Mouse (Mus musculus) liver, embryonic 14.5 days (tissue): ENCODE results near the gene Mip. TPM values are rescaled to one million over a fixed set of nuclear protein-coding genes. Genes with fewer than 3 reads are reported as not detected.
"Not testable (repeated sequence)": the region's sequence is repeated elsewhere in the genome, so short reads cannot be mapped to it uniquely, and the experiment has no call there.

Experiments
- ATAC-seq: fragments of 200-750 bp; cut with Nextera tagmentation; 2 replicates; pipeline ENCODE4 v1.8.0; 2017; ENCODE audit warnings: moderate number of reproducible peaks, mild to moderate bottlenecking, moderate library complexity; ENCODE audit not compliant: insufficient read depth
- DNase-seq, 3 experiments: peaks; one replicate each; pipeline ENCODE4 v3.0.0-alpha.2; 2012 to 2013; ENCODE audit warnings: low read depth in 3 of 3, low spot score in 3 of 3
- H3K27ac ChIP-seq: fragments of 300-500 bp; sonication (generic); 2 replicates; pipeline ENCODE4 v1.5.1; 2014; ENCODE audit warnings: moderate library complexity, mild to moderate bottlenecking, control low read depth, inconsistent platforms
- H3K27me3 ChIP-seq: fragments of 300-500 bp; sonication (generic); 2 replicates; pipeline ENCODE4 v1.6.1; 2014; ENCODE audit warnings: mild to moderate bottlenecking, low read length, moderate library complexity; ENCODE audit not compliant: control insufficient read depth, insufficient read depth
- H3K36me3 ChIP-seq: fragments of 300-500 bp; sonication (generic); replicated peaks from 2 replicates; pipeline ENCODE4 v1.6.1; 2014; ENCODE audit warnings: low read depth; ENCODE audit not compliant: control insufficient read depth, insufficient read depth
- H3K4me1 ChIP-seq, 2 experiments: fragments of 200-500 bp in 1 of 2; fragments of 300-500 bp in 1 of 2; sonication (generic) in 1 of 2; replicated peaks; 2 replicates each; pipeline ENCODE4 v1.6.1; 2012 to 2014; ENCODE audit warnings: antibody characterized with exemption in 1 of 2, inconsistent platforms in 1 of 2, low read length in 1 of 2; ENCODE audit not compliant: control insufficient read depth in 2 of 2, insufficient read depth in 2 of 2
- H3K4me2 ChIP-seq: fragments of 300-500 bp; sonication (generic); 2 replicates; pipeline ENCODE4 v1.6.1; 2014; ENCODE audit warnings: low read depth, mild to moderate bottlenecking, control low read depth, moderate library complexity
- H3K4me3 ChIP-seq, 2 experiments: fragments of 200-500 bp in 1 of 2; fragments of 300-500 bp in 1 of 2; sonication (generic) in 1 of 2; 2 replicates each; pipeline ENCODE4 v1.5.1; 2012 to 2014; ENCODE audit warnings: low read depth in 2 of 2, low read length in 2 of 2, mild to moderate bottlenecking in 2 of 2, control low read depth in 1 of 2, inconsistent platforms in 1 of 2, moderate library complexity in 1 of 2; ENCODE audit not compliant: insufficient read depth in 1 of 2
- H3K9ac ChIP-seq: fragments of 300-500 bp; sonication (generic); replicated peaks from 2 replicates; pipeline ENCODE4 v1.6.1; 2014; ENCODE audit warnings: mild to moderate bottlenecking, control low read depth, moderate library complexity
- H3K9me3 ChIP-seq: fragments of 300-500 bp; sonication (generic); 2 replicates; pipeline ENCODE4 v1.6.1; 2016; ENCODE audit warnings: low read length, mixed read lengths; ENCODE audit not compliant: control insufficient read depth
- CTCF ChIP-seq: IDR thresholded peaks from 2 replicates; pipeline ENCODE4 v1.5.1; 2016; ENCODE audit warnings: antibody characterized with exemption, low read depth, control low read depth
- EP300 ChIP-seq: IDR thresholded peaks from 2 replicates; pipeline ENCODE4 v1.6.1; 2016; ENCODE audit warnings: antibody characterized with exemption, low read depth
- WGBS: fragments of 180-500 bp; shearing (Covaris S2); extraction: QIAGEN DNeasy Blood & Tissue Kit; methylation state at CpG from one replicate; pipeline ENCODE4 v1.1.7; 2014; ENCODE audit not compliant: insufficient replicate concordance; 5-methylcytosine and 5-hydroxymethylcytosine counted together
- polyA plus RNA-seq, 2 experiments: library from polyadenylated mRNA; depleted of rRNA in 1 of 2; stranded (reverse) in 1 of 2; unstranded in 1 of 2; fragments of >200 nt; fragmentation: Nextera tagmentation in 1 of 2; extraction: Ambion mirVana in 1 of 2; gene quantifications; 2 replicates each; pipeline versions ENCODE4 v1.2.1 to v1.2.3; 2012 to 2014

Mip gene
- polyA plus RNA-seq, 2 experiments: 0.02 TPM; not detected in 1

GRCm38 (mm10) chr10:128269206-128269910 lies 43.7 kb downstream of the Mip start:
- Histone ChIP-seq H3K27ac (no peak overlapping the region), H3K36me3 (no peaks in the 10 kb centered on the region), H3K4me1 (peaks cover 0 to 5% of the 10 kb centered on the region in 2 experiments; a peak in 2 of 4 replicates), H3K9ac (no peak overlapping the region), H3K27me3 (no peaks in the 10 kb centered on the region), H3K4me2 (peak overlapping the region; percentile 80), H3K4me3 (peak overlapping the region; percentile 5 to 75; a peak in 2 of 4 replicates), H3K9me3 (no peaks in the 10 kb centered on the region)
- ATAC-seq: no peak
- TF ChIP-seq EP300 (no peak), CTCF (no peak)
- no peak for DNase-seq
- WGBS: 77% methylated on average over 16 of the region's 16 CpGs

DNA sequence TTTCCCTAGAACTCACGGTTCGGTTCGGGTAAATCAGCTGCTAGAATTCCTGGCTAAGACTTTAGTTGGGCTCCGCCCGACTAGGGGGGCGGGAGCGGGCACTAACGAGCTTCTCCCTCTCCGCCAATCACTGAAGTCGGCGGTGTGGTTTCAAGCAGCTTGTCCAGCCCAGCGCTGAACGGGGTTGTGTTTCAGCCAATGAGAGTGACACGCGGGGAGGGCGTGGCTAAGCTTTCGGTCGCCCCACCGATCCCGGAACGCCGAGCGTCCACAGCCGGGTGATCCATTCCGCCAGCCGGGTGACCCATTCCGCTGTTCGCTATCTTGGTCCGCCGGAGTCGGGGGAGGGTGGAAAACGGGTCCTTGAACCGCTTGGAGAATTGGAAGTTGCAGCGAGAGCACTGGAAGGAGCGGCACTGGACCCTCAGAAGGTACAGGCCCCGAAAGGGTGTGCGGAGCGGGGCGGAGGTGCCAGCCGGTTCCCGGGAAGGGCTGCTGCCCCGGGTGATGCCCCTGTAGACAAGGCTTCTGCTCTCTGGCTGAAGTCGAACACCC lies 44.7 kb downstream of the Mip start, which contains the start of gene Stat2:
Stat2 (plus strand) TSS at position 273 of the 555 bp plus-strand sequence.
- DNase-seq: peak; percentile 97 to 98 (median 97)
- H3K36me3 ChIP-seq: no peaks in the 10 kb centered on the region
- TF ChIP-seq CTCF (no peak), EP300 (no peak)
- peak; percentile 99 for ATAC-seq
- no peaks in the 10 kb centered on the region for H3K9me3 ChIP-seq
- H3K4me1 ChIP-seq: peaks cover 0 to 5% of the 10 kb centered on the region in 2 experiments; a peak in 2 of 4 replicates
- under 1% methylated on average over 43 of the region's 43 CpGs for WGBS
- no peaks in the 10 kb centered on the region for H3K27me3 ChIP-seq
- peak within 1 kb of the TSS; percentile 82 for H3K9ac ChIP-seq
- H3K27ac ChIP-seq: peak within 1 kb of the TSS; percentile 44
- H3K4me2 ChIP-seq: peak within 1 kb of the TSS; percentile 80
- peak within 1 kb of the TSS; percentile 75 to 97 for H3K4me3 ChIP-seq

- Histone ChIP-seq H3K4me1 (peaks cover 0 to 5% of the 10 kb centered on the region in 2 experiments; a peak in 2 of 4 replicates), H3K27me3 (no peaks in the 10 kb centered on the region), H3K27ac (peak overlapping the region; percentile 28), H3K36me3 (no peaks in the 10 kb centered on the region), H3K9me3 (no peaks in the 10 kb centered on the region), H3K4me3 (peak overlapping the region; percentile 75 to 97), H3K4me2 (peak overlapping the region; percentile 80), H3K9ac (peak overlapping the region; percentile 82)
- 33% methylated on average over 7 of the region's 7 CpGs for WGBS
- DNase-seq: no peak
- ATAC-seq: no peak
- TF ChIP-seq CTCF (peak; percentile 29), EP300 (no peak)
These were observed 45.2 kb downstream of the Mip start for GRCm38 (mm10) chr10:128270866-128271265.

- peak overlapping the region; percentile 80 for H3K4me2 ChIP-seq
- H3K9me3 ChIP-seq: no peaks in the 10 kb centered on the region
- WGBS: 59% methylated on average over 2 of the region's 2 CpGs
- H3K27ac ChIP-seq: no peak overlapping the region
- H3K4me3 ChIP-seq: no peak overlapping the region
- H3K9ac ChIP-seq: no peak overlapping the region
- H3K36me3 ChIP-seq: no peaks in the 10 kb centered on the region
- no peaks in the 10 kb centered on the region for H3K27me3 ChIP-seq
- no peak for ATAC-seq
- TF ChIP-seq EP300 (no peak), CTCF (peak; percentile 33; the same call in 1 of the 2 replicates)
- peaks cover 0 to 5% of the 10 kb centered on the region in 2 experiments; a peak in 2 of 4 replicates for H3K4me1 ChIP-seq
- DNase-seq: no peak
These were observed 46.2 kb downstream of the Mip start for GRCm38 (mm10) chr10:128271883-128272282.

- not testable (repeated sequence) for H3K9ac ChIP-seq, ATAC-seq, H3K27ac ChIP-seq, H3K27me3 ChIP-seq, H3K4me1 ChIP-seq, H3K36me3 ChIP-seq, DNase-seq, H3K9me3 ChIP-seq, H3K4me3 ChIP-seq, H3K4me2 ChIP-seq
- TF ChIP-seq CTCF: 0 out of 2 replicates have a peak, but pooled peaks have one; percentile 15
- WGBS: 84% methylated on average over 4 of the region's 7 CpGs
These were observed 47.3 kb downstream of the Mip start for GRCm38 (mm10) chr10:128272819-128273439.

DNA sequence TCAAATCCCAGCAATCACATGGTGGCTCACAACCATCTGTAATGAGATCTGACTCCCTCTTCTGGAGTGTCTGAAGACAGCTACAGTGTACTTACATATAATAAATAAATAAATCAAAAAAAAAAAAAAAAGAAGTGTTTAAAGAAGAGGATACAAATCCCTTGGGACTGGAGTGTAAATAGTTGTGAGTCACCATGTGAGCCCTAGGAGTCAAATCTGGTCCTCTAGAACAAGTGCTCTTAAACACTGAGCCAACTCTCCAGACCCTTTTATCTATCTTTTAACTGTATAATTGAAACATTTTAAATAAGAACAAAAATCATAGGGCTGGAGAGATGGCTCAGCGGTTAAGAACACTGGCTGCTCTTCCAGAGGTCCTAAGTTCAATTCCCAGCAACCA lies 49.7 kb downstream of the Mip start:
- not testable (repeated sequence) for H3K4me1 ChIP-seq, H3K27me3 ChIP-seq, H3K4me3 ChIP-seq, DNase-seq, H3K4me2 ChIP-seq, H3K27ac ChIP-seq, H3K36me3 ChIP-seq, ATAC-seq, H3K9me3 ChIP-seq, H3K9ac ChIP-seq
- WGBS: 82% methylated on average over 1 of the region's 1 CpGs
